Mouse (Mus musculus): ENCODE results near the gene Nlrp9c.
"Not testable (repeated sequence)": the region's sequence is repeated elsewhere in the genome, so short reads cannot be mapped to it uniquely, and the experiment has no call there.

GRCm38 (mm10) chr7:26303429-26304166 is 99.9 kb downstream of the Nlrp9c start:
- not testable (repeated sequence) for TF ChIP-seq CTCF (IDR thresholded peaks at IDR 0.05; ENCODE audit: borderline replicate concordance, control insufficient read depth, extremely low read depth, insufficient read depth, low read length, poor library complexity); POLR2A (IDR thresholded peaks at IDR 0.05; ENCODE audit: control insufficient read depth, extremely low read depth, insufficient read depth, low read length, poor library complexity)

All from thymus, adult 2 months (tissue).